In the genomic region with DNA sequence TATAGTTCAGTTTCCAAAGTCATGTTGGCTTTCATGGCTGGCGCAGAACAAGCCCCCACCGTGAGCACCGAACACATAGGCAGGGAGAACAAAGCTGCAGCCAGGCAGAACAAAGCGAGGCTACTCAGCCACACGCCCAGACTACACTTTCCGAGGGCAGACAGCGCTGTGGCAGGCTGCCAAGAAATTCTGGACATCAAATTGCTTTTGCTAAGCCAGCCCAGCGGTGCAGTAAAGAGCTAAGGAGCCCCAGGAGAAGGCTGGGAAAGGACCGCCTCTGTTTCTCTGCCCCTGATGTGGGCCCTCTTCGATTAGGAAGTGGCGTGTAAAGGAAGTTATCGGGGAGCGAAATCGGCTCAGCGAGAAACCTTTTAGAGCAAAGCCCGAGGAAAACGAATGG, we compare ENCODE assay signal across 8 mouse cellular contexts.
DNase-seq lines count a peak whose midpoint lies in the region; ATAC-seq and TF ChIP-seq lines count a peak whose summit lies in the region.

No protein-coding gene starts in this region.

- intact Hi-C loops in left cerebral cortex, adult 2 months (cut with DNase I) = no loop called here

- peak; percentile 82 for ATAC-seq in intestine, embryonic 14.5 days (replicated peaks; ENCODE audit: low FRiP score, low TSS enrichment, low read depth)

- no peaks in the 10 kb centered on the region for H3K27me3 ChIP-seq in intestine, embryonic 14.5 days (replicated peaks; ENCODE audit: control insufficient read depth, insufficient read depth, low read length)
- no peaks in the 10 kb centered on the region for H3K27me3 ChIP-seq in midbrain, embryonic 10.5 days (ENCODE audit: low read depth, poor library complexity, severe bottlenecking)

- 0 out of 2 replicates have a peak overlapping the region, but pooled peaks have one; percentile 13 for H3K9ac ChIP-seq in intestine, embryonic 14.5 days (ENCODE audit: low read length)

- H3K4me1 ChIP-seq in intestine, embryonic 14.5 days (replicated peaks; ENCODE audit: control insufficient read depth, insufficient read depth, low read length) = peaks cover 22% of the 10 kb centered on the region
- H3K4me1 ChIP-seq in midbrain, embryonic 10.5 days = peaks cover 12% of the 10 kb centered on the region

- no peaks in the 10 kb centered on the region for H3K36me3 ChIP-seq in intestine, embryonic 14.5 days (ENCODE audit: control insufficient read depth, insufficient read depth, low read length)
- H3K36me3 ChIP-seq in midbrain, embryonic 10.5 days = no peaks in the 10 kb centered on the region

- DNase-seq in adrenal gland, adult 18-20 months (ENCODE audit: low spot score in 2 of 2) = peak; percentile 80 to 87
- peak; percentile 75 for DNase-seq in embryo, embryonic 10.5 days (ENCODE audit: low spot score)
- peak; percentile 71 to 87 for DNase-seq in gastrocnemius, postnatal 4 days (ENCODE audit: low spot score in 2 of 2)
- peak; percentile 85 for DNase-seq in intestine, embryonic 14.5 days (ENCODE audit: low spot score)
- peak; percentile 20 to 27 for DNase-seq in left cerebral cortex, adult 2 months (ENCODE audit: extremely low spot score in 1 of 2, low spot score in 2 of 2)
- DNase-seq in midbrain, embryonic 10.5 days (ENCODE audit: low spot score) = peak; percentile 67
- peak; percentile 59 for DNase-seq in skeletal muscle tissue, adult 2 months (ENCODE audit: low read depth, low spot score)
- DNase-seq in natural killer cell, adult 2 months (ENCODE audit: low spot score in 2 of 2) = no peak

- no peak overlapping the region for H3K4me3 ChIP-seq in intestine, embryonic 14.5 days (ENCODE audit: low read depth, low read length)
- H3K4me3 ChIP-seq in left cerebral cortex, adult 2 months = no peak overlapping the region
- H3K4me3 ChIP-seq in midbrain, embryonic 10.5 days = no peak overlapping the region

- TF ChIP-seq CTCF in left cerebral cortex, adult 2 months (IDR thresholded peaks at IDR 0.05) = no peak

- peak overlapping the region; percentile 77 for H3K27ac ChIP-seq in intestine, embryonic 14.5 days (ENCODE audit: low read depth)
- no peak overlapping the region for H3K27ac ChIP-seq in left cerebral cortex, adult 2 months
- H3K27ac ChIP-seq in midbrain, embryonic 10.5 days (replicated peaks) = peak overlapping the region; percentile 79

- no peaks in the 10 kb centered on the region for H3K9me3 ChIP-seq in intestine, embryonic 14.5 days (ENCODE audit: control insufficient read depth, low read length)
- H3K9me3 ChIP-seq in midbrain, embryonic 10.5 days (replicated peaks) = no peaks in the 10 kb centered on the region

- WGBS in intestine, embryonic 14.5 days = 16% methylated on average over 17 of the region's 17 CpGs
- WGBS in midbrain, embryonic 10.5 days = 45% methylated on average over 17 of the region's 17 CpGs

- H3K4me2 ChIP-seq in intestine, embryonic 14.5 days (ENCODE audit: low read length) = peak overlapping the region; percentile 26

Comparison
In these comparisons a context has a peak if more than half of its experiments do, and no peak if none do; other contexts are left out.
1. DNase-seq: peak in adrenal gland, adult 18-20 months (2 of 2), embryo, embryonic 10.5 days (single experiment), gastrocnemius, postnatal 4 days (2 of 2), intestine, embryonic 14.5 days (single experiment), left cerebral cortex, adult 2 months (2 of 2), midbrain, embryonic 10.5 days (single experiment) and skeletal muscle tissue, adult 2 months (single experiment); none in natural killer cell, adult 2 months (0 of 2).